Mouse (Mus musculus) R1 (cell line): ENCODE results near the gene H2-Ab1.

Experiments
- DNase-seq: peaks from one replicate; pipeline ENCODE4 v3.0.0-alpha.2; 2018; ENCODE audit warnings: low read depth, low spot score

The H2-Ab1 gene

DNA sequence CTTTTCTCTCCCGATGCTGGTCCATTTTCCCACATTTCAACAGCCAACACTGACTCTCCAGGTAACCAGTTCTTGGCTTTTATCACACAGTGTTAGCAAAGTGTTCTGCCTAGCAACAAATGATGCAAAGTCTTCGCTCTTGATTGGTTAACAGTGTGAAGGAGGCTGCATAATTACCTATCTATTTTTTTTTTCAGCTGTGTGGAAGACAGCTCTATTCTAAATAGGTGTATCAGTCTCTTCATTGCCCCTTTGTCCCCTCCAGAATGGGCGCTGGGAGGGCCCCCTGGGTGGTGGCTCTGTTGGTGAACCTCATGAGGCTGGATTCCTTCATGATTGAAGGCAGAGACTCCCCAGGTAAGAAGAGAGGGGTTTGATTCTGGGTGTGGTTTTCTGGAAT is 18.8 kb upstream of the H2-Ab1 start, which contains the start of gene H2-Ob:
H2-Ob (plus strand) TSS at position 198 of the 400 bp plus-strand sequence.
- peak; percentile 23 for DNase-seq

DNA sequence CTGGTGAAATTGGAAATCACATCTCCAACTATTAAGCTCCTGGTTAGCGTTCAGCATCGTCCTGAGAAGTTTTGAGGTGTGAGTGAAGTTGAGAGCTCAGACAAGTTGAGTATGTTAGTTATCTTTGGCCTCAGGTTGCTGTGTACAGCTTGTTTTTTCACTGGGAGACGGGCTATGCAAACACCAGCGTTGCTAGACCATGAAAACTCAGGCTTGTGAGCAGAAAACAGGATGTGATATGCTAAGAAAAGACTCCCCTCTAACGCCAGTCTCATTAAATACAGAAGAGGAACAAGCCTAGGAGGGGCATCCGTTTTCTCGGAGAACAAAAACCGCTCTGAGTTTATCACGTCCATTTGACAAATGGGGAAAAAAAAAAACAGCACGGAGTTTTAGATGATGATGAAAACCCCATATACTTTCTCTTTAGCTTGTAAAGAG is 17.9 kb upstream of the H2-Ab1 start:
- DNase-seq = no peak

DNA sequence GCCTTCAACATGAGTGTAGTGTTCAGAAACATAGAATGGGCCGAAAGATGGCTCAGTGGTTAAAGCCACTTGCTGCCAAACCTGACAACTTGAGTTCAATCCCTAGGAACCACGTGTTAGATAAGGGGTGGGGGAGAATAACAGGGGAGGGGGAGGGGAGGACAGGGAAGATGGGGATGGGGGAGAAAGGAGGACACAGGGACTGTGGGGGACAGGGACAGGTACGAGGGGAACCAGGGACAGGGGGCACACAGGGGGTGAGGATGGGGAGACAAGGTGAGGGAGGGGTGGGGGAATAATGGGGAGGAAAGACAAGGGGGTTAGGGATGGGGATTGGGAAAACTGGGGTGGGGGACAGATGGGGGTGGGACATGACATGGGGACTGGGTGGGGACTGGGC is 17.1 kb upstream of the H2-Ab1 start:
- no peak for DNase-seq

DNA sequence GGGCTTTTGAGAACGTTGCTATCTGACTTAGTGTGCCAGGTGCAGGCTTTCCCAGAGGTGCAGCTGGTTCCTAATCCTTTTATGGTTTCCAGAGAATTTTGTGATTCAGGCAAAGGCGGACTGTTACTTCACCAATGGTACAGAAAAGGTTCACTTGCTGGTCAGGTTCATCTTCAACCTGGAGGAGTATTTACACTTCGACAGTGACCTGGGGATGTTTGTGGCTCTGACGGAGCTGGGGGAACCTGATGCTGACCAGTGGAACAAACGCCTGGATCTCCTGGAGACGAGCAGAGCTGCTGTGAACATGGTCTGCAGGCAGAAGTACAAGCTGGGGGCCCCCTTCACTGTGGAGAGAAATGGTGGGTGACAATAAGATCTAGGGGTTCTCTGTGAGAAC is 16.6 kb upstream of the H2-Ab1 start:
- DNase-seq = no peak

DNA sequence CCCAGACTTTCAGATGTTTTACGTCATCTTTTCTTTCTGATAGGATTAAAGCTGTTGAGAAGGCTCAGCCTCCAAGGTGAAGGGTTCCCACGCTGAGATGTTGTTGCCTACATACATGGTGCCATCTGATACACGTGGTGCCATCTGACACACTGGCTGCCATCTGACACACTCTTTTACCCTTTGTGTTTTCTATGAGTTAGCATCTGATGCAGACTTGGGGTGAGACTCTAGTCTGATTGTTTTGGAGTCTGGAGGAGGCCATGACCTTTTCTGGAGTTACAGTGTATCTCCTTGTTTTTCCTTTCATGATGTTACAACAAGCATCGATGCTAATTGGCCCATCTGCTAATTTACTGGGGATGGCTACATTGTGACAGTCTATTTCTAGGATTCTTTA is 12.8 kb upstream of the H2-Ab1 start:
- no peak for DNase-seq

DNA sequence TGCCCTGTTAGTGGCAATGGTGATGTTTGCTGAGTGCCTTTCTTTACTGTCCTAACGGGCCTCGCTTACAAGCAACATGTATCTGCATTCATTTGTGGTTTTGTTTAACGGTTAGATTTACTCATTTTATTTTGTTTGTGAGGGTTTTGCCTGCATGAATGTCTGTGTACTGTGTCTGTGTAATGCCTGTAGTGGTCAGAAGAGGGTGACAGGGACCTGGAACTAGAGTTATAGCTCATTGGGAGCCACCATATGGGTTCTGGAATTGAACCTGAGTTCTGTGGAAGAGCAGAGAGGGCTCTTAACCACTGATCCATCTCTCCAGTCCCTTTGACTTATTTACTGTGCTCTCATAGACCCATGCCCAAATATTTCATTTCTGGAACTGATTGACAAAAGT is 10.4 kb upstream of the H2-Ab1 start:
- DNase-seq = no peak

DNA sequence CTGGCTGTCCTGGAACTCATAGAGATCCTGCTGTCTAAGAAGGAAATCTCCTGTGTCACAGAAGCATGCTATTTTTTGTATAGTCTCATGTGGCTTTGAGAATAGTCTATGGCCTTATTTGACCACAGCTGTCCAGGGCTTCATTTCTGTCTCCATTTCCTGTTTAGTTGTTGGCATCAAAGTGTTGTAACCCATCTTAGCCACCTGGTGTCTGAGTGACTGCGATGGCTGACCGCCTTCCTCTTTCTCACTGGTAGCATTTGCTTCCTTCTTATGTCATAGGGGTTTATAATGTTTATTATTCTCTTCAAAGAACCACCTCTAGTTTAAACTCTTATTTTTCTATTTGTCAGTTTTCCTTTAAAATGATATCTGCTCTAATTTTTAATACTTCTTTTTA is 8.7 kb upstream of the H2-Ab1 start:
- DNase-seq = no peak

DNA sequence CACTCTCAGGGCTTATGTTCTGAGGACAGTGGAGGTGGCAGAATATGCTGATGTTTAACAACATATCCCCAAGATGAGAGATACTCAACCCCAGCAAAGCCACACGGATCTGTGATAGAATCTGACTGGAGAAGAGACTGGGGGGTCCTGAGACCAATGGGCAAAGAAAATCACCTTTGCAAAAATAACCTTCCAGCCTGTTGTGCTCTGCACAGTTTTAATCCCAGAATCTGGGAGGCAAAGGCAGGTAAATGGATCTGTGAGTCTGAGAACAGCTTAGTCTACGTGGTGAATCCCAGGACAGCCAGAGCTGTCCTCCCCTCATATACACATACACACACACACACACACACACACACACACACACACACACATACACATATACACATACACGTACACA is 8.1 kb upstream of the H2-Ab1 start:
- no peak for DNase-seq

DNA sequence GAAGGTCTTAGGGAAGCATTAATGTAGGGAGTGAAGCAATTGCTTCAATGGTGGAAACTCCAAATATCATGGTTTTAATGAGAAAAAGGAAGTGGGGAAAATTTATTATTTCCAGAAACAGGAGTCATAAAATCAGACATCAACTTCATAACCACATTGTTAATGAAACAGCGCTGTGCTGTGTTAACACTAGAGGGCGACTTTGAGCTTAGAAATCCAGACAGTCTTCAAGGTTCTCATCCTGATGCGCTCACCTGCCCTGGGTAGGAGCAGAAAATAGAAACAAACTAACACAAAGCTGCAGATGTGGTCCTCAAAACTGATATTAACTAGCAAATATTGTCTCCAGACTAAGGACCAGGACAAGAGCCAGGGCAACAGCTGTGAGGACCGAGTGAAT is 7.6 kb upstream of the H2-Ab1 start:
- peak; percentile 60 for DNase-seq

DNA sequence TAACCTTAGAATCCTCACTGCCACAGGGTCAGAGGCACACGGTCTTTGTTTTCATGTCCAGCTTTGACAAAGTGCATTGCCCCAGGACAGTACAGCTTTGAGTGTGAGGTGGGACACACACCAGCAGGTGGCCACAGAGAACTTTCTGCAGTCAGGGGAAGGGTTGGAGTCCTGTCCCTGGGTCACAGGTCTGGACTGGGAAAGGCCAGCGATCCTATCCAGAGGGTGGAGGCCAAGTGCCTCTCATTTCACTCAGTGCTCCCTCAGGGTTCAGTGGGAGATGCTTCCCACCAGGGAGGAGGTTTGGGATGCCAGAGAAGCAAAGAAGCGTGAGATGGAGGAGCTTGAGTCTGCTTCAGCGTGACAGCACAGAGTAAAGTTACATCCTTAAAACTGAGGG is 5.8 kb upstream of the H2-Ab1 start:
- DNase-seq = no peak

DNA sequence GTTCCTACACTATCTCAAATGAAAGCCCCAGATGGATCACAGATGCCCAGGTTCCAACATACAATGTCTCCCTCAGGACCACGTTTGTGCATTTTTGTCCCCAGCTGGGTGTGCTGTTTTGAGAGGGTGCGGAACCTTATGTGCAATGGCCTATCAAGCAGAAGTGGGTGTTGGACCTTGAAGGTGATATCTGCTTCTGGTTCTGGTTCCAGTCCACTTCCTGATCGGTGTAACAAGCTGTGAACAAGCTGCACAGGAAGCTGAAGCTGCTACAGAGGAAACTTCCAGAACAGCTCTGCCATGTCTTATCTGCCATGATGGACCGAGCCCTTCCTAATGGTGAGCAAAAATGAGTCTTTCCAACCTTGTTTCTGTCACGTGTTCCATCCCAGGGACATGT is 988 bp upstream of the H2-Ab1 start:
- no peak for DNase-seq

DNA sequence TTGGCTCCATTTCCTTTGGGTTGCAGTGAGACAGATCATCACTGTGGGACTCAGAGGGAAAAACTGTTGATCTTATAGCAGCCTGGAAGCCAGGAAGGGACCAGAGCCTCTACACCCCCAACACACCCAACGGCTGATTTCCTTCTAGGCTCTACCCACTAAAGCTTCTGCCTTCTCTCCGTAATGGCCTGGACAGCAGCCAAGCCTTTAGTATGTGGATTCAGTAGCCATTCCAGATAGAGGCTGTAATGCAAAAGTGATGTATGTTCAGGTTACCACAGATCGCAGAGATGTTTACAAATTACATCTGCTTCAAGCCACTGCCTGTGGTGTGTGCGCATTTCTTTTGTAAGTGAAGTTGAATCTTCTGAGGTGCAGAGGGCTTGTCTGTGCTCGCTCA is 3.1 kb downstream of the H2-Ab1 start:
- DNase-seq = no peak

DNA sequence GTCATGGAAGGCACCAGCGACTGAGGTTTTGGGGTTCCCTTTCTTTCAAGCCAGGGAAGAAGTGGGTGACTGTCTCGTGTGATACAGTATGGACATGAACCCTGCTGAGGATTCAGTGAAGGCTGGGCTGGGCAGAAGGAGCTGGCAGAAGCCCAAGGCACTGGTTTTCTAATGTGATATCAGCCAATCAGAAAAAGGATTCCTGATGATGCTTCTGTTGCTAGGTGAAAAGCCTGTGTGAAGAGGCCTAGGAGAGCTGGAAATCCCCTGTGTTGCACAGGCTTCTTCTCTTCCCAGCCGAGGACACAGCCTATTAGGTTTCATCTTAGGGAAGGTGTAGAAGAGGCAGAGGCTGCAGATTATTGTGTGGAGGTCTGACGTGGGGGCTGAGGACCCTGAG is 4.0 kb downstream of the H2-Ab1 start:
- peak; percentile 64 for DNase-seq

DNA sequence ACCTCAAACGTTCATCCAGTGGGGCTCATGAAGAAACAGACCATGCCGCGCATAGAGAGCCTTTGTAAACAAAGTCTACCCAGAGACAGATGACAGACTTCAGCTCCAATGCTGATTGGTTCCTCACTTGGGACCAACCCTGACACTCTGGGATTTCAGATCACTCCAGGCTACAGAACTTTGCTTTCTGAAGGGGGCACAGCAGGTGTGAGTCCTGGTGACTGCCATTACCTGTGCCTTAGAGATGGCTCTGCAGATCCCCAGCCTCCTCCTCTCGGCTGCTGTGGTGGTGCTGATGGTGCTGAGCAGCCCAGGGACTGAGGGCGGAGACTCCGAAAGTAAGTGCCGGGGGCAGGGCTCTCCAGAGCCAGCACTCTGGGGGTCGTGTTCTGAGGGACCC is 5.6 kb downstream of the H2-Ab1 start:
- peak; percentile 86 for DNase-seq

DNA sequence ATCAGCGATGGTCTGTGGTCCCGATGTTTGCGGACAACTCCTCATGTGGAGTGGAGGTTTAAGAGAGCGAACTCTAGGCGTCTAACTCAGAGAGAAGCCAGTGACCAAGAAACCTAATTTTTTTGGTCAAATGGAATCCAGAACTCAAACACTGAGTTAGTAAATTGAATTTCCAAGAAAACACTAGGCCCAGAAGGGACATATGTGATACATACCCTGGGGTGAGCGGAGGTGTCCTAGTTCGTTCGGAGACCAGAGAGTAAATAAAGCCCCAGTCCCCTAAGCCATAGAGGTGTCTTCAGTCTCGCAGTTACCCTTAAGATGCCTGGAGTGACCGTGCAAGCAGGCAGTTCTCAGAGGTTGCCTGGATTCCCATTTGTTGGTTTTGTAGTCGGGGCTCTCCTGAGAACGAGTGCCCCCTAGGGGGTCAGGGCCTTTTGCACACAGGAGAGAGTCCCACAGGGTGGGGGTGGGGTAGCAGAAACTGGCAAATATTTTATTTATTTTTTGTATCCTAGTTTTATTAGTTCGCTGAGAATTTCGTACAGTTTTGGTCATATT is 6.4 kb downstream of the H2-Ab1 start:
- peak; percentile 64 for DNase-seq

DNA sequence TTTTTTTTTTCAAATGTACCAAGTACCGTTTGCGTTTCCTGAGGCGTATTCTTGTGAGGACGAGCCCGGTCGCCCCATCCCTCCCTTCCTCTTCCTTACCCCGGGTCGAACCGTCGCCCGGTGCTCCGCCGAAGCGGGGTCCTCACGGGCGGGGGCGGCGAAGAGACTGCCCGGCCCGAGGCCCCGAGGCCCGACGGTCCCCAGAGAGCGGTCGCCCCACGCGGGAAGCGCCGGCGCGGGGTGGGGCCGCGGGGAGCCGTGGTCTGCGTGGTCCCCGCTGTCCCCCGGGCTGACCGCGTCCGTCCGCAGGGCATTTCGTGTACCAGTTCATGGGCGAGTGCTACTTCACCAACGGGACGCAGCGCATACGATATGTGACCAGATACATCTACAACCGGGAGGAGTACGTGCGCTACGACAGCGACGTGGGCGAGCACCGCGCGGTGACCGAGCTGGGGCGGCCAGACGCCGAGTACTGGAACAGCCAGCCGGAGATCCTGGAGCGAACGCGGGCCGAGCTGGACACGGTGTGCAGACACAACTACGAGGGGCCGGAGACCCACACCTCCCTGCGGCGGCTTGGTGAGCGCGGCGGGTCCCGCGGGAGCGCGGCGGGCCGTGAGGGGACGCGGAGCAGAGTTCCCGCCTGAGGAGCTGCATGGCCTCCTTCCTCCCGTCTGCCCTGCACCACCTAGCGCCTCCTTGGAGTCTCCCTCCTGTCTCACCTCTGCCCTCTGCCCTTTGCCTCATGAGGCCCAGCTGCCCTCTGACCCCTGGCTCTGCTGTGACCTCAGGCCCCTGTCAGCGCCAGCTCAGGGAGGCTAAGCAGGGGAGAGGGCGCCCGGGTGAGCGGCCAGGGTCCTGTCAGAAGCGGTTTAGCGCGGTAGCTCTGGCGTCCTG is 7.2 kb downstream of the H2-Ab1 start:
- peak; percentile 46 for DNase-seq

DNA sequence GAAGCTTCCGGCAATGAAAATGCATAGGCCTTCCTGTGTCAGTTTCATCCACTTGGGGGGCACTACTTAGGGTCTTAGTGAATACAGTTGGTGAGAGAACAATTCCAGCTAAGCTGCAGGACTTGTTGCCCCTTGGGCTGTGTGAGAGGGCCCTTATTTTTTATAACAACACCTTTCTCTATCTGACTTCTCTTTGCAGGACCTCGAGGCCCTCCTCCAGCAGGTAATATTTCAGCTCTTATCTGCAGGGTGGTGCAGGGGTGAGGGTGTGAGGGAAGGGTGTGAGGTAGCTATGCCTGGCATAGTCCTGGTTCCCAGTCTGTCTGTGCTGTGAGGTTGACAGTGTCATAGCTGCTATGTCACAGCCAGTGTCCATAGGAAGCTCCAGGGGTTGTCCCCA is 10.8 kb downstream of the H2-Ab1 start:
- DNase-seq = no peak

DNA sequence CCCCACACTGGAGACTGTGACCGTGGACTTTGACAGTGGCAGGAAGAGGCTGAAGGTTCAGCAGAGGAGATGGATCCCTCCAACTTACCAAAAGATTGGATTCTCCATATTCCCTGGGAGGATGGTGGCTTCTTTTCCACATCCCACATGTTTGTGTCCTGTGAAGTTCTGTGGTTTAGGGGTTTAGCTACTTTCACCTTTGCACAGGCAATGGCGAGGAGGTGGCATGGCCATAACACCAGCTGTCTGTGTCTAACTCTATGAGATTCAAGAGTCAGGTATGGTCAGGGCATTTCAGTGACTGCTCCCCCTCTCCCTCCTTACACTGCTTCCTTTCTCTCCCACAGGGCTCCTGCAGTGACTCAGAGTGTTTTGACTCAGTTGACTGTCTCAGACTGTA is 11.3 kb downstream of the H2-Ab1 start:
- DNase-seq = no peak

DNA sequence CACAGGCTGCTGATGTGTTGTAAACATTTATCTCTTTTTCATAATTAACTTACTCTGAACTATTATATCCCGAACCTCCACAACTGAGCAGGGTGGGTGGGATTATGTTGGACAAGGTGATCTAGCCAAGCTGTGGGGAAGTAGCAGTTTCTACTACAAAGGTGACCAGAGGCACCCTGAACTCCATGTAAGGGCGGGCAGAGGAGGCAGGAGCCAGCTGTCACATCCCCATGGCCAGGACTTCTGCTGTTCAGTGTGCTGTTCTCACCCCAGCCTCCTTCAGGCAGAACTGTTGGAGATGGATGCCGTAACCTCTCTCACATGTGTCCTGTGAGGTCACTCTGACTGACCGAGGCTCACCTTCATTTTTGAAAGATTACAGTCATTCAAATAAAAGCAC is 12.3 kb downstream of the H2-Ab1 start:
- DNase-seq = no peak

DNA sequence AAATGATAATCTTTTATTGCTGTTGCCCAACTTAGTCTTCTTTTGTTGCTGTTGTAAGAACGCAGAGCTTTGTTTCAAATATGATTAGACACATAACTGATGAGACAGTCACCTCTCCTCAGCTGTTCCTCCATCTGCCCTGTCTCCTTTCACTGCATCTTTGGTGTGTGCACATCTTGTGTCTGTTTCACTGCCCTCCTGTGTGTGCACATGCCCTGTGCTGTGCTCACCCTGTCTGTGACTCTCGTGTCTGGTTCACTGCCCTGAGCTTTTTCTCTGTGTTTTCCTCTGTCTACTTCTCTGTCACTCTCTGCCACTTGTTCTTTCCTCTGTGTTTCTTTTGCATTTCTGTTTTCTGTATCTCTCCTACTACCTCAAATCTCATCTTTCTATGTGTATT is 12.7 kb downstream of the H2-Ab1 start:
- DNase-seq = no peak

DNA sequence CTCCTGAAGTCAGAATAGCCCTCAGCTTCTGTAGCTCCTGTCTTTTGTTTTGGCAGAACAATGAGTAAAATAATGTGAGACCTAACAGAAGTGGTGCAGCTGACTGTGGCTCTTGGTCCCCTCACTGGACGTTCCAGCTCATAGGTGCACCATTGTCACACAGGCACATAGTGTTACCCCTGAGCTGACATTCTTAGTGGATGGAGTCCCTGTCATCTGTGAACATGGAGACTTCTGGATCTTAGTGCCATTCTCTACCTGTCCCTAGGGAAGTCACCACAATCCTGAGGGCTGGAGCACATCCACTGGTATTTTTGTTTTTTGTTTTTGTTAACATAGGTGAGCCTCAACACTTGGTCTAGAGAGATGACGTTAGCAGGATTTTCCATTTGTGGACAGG is 13.5 kb downstream of the H2-Ab1 start:
- no peak for DNase-seq

DNA sequence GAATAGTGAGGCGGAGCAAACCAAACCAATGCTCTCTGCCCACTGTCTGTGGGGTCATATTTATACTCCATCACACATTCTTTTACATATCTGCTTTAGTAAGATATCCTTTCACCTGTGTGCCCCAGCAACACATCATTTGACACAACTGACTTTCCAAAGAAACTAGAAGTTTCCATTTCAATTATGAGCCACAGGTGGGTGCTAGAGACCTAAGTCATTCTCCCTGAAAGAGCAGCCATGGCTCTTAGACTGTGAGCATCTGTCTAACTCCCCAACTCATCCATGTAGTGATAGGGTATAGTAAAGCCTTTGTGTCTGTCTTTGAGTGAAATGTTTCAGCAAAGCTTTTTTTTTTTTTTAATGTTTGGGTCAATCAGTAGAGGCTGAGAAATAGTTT is 14.6 kb downstream of the H2-Ab1 start:
- no peak for DNase-seq

DNA sequence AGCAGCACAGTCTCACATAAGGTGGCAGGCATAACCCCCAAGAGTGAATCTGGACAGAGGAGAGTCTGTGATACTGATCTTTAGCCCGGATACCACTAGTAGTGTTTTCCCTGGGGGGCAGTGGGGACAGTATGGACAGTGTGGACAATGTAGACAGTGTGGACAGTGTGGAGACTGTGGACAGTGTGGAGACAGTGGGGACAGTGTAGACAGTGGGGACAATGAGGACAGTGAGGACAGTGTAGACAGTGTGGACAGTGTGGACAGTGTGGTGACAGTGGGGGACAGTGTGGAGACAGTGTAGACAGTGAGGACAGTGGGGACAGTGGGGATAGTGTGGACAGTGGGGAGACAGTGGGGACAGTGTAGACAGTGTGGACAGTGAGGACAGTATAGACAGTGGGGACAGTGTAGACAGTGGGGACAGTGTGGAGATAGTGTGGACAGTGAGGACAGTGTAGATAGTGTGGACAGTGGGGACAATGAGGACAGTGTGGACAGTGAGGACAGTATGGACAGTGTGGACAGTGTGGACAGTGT is 23.1 kb downstream of the H2-Ab1 start:
- no peak for DNase-seq
